Mouse (Mus musculus): ENCODE results near the gene Eya4. TPM values are rescaled to one million over a fixed set of nuclear protein-coding genes. Genes with fewer than 3 reads are reported as not detected.

Gene Eya4
- polyA plus RNA-seq, 1 experiment: 6.9 TPM

DNA sequence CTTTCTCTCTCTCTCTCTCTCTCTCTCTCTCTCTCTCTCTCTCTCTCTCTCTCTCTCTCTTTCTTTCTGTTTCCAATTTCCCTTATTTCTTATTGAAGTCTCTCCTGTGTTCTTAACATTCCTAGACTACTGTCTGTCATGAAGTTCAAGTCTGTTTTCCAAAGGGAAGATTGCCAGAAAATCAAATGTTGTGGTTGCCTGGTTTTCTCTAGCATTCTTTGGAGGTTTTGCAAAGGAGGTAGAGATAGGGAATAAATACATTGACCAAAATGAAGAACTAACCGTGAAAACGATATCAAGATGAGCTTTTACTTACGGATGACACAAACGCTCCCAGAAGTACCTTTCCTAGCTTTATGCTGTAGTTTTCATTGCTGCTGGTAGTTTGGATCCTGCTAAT is 148.0 kb downstream of the Eya4 start:
- H3K9ac ChIP-seq (ENCODE audit: low read depth, poor library complexity, severe bottlenecking): no peak overlapping the region
- H3K9me3 ChIP-seq (replicated peaks; ENCODE audit: control insufficient read depth, insufficient read depth, low read length, poor library complexity, severe bottlenecking): no peaks in the 10 kb centered on the region
- no peak overlapping the region for H3K27ac ChIP-seq (ENCODE audit: insufficient read depth, low read length)
- no peaks in the 10 kb centered on the region for H3K27me3 ChIP-seq (ENCODE audit: control insufficient read depth, insufficient read depth, low read length, poor library complexity, severe bottlenecking)
- no peak for TF ChIP-seq POLR2A (IDR thresholded peaks at IDR 0.05; ENCODE audit: insufficient read depth, low read length)
- TF ChIP-seq CTCF (IDR thresholded peaks at IDR 0.05; ENCODE audit: low read depth, low read length): no peak
- no peak for TF ChIP-seq EP300 (IDR thresholded peaks at IDR 0.05; ENCODE audit: insufficient read depth, low read depth, low read length)
- H3K4me1 ChIP-seq (ENCODE audit: control insufficient read depth, insufficient read depth, low read length): no peaks in the 10 kb centered on the region
- H3K36me3 ChIP-seq (ENCODE audit: control insufficient read depth, insufficient read depth, low read length, poor library complexity, severe bottlenecking): no peaks in the 10 kb centered on the region
- no peak overlapping the region for H3K4me3 ChIP-seq (ENCODE audit: low read depth, low read length)

DNA sequence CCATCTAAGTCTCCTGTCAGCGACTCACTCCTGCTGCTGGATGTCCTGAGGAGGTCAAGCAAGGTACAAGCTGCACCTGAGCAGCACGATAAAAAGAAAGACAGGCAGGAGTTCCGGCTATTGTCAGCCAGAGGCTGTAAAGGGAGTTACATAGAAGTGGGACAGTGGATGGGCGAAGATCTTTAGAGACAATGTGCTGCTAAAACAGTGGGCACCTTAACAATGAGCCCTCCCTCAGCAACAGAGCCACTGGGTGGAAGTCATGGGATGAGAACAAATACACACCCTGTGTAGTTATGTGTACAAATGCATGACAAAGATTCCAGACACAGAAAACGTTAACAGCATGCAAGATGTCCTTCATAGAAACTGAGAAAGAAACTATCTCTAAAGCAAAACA is 152.3 kb downstream of the Eya4 start:
- TF ChIP-seq EP300 (IDR thresholded peaks at IDR 0.05; ENCODE audit: insufficient read depth, low read depth, low read length) (no peak), CTCF (IDR thresholded peaks at IDR 0.05; ENCODE audit: low read depth, low read length) (no peak), POLR2A (IDR thresholded peaks at IDR 0.05; ENCODE audit: insufficient read depth, low read length) (no peak)
- Histone ChIP-seq H3K9me3 (replicated peaks; ENCODE audit: control insufficient read depth, insufficient read depth, low read length, poor library complexity, severe bottlenecking) (no peaks in the 10 kb centered on the region), H3K4me3 (ENCODE audit: low read depth, low read length) (no peak overlapping the region)

DNA sequence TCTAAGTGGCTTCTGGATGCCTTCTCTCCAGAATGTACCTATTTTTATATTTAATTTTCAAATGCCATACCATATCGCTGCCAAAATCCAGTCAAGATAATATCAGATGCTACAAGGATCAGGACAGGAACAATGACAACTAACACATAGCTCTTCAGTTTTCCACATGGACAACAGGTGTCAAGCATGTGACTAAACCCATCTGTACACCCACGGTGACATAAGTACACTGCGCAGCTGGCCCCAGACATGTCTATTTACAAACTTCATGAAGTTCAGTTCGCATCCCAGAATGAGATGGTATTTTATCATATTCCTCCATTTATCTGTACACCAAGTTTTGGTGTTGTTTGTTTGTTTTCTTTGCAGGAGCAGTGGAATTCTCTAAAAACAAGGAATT is 154.2 kb downstream of the Eya4 start:
- no peaks in the 10 kb centered on the region for H3K36me3 ChIP-seq (ENCODE audit: control insufficient read depth, insufficient read depth, low read length, poor library complexity, severe bottlenecking)
- TF ChIP-seq EP300 (IDR thresholded peaks at IDR 0.05; ENCODE audit: insufficient read depth, low read depth, low read length): no peak
- TF ChIP-seq POLR2A (IDR thresholded peaks at IDR 0.05; ENCODE audit: insufficient read depth, low read length): no peak
- TF ChIP-seq CTCF (IDR thresholded peaks at IDR 0.05; ENCODE audit: low read depth, low read length): no peak
- H3K27ac ChIP-seq (ENCODE audit: insufficient read depth, low read length): no peak overlapping the region
- no peaks in the 10 kb centered on the region for H3K9me3 ChIP-seq (replicated peaks; ENCODE audit: control insufficient read depth, insufficient read depth, low read length, poor library complexity, severe bottlenecking)
- H3K4me3 ChIP-seq (ENCODE audit: low read depth, low read length): no peak overlapping the region
- no peak overlapping the region for H3K9ac ChIP-seq (ENCODE audit: low read depth, poor library complexity, severe bottlenecking)
- H3K4me1 ChIP-seq (ENCODE audit: control insufficient read depth, insufficient read depth, low read length): no peaks in the 10 kb centered on the region
- no peaks in the 10 kb centered on the region; the same call in 1 of the 2 replicates for H3K27me3 ChIP-seq (ENCODE audit: control insufficient read depth, insufficient read depth, low read length, poor library complexity, severe bottlenecking)

More for the DNA sequence above, 152.3 kb downstream of the Eya4 start:
- Histone ChIP-seq H3K36me3 (ENCODE audit: control insufficient read depth, insufficient read depth, low read length, poor library complexity, severe bottlenecking) (no peaks in the 10 kb centered on the region), H3K27me3 (ENCODE audit: control insufficient read depth, insufficient read depth, low read length, poor library complexity, severe bottlenecking) (no peaks in the 10 kb centered on the region), H3K27ac (ENCODE audit: insufficient read depth, low read length) (no peak overlapping the region), H3K9ac (ENCODE audit: low read depth, poor library complexity, severe bottlenecking) (no peak overlapping the region), H3K4me1 (ENCODE audit: control insufficient read depth, insufficient read depth, low read length) (no peaks in the 10 kb centered on the region)

DNA sequence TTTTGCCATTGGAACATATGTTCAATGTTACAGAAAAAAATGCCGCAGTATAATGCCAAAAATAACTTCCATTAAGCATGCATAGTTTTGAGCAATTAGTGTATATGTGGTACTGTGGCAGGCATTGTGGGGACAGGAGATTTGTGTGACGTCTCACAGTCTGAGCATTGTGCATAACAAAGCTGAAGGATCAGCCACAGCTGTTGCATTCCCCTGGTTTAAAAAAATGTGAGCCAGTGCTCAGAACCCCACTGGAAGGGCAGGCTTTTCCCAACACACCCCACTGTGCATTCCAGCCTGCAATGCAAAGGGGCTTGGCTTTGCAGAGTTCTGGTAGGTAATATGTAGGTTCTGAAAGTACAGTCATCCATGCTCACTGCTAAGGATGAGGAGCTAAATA is 155.2 kb downstream of the Eya4 start:
- no peak overlapping the region for H3K9ac ChIP-seq (ENCODE audit: low read depth, poor library complexity, severe bottlenecking)
- H3K27ac ChIP-seq (ENCODE audit: insufficient read depth, low read length): no peak overlapping the region
- H3K4me3 ChIP-seq (ENCODE audit: low read depth, low read length): no peak overlapping the region
- H3K9me3 ChIP-seq (replicated peaks; ENCODE audit: control insufficient read depth, insufficient read depth, low read length, poor library complexity, severe bottlenecking): no peaks in the 10 kb centered on the region
- no peaks in the 10 kb centered on the region for H3K36me3 ChIP-seq (ENCODE audit: control insufficient read depth, insufficient read depth, low read length, poor library complexity, severe bottlenecking)
- TF ChIP-seq POLR2A (IDR thresholded peaks at IDR 0.05; ENCODE audit: insufficient read depth, low read length) (no peak), EP300 (IDR thresholded peaks at IDR 0.05; ENCODE audit: insufficient read depth, low read depth, low read length) (0 out of 2 replicates have a peak, but pooled peaks have one; percentile 63)
- no peaks in the 10 kb centered on the region for H3K4me1 ChIP-seq (ENCODE audit: control insufficient read depth, insufficient read depth, low read length)
- H3K27me3 ChIP-seq (ENCODE audit: control insufficient read depth, insufficient read depth, low read length, poor library complexity, severe bottlenecking): no peaks in the 10 kb centered on the region; the same call in 1 of the 2 replicates

DNA sequence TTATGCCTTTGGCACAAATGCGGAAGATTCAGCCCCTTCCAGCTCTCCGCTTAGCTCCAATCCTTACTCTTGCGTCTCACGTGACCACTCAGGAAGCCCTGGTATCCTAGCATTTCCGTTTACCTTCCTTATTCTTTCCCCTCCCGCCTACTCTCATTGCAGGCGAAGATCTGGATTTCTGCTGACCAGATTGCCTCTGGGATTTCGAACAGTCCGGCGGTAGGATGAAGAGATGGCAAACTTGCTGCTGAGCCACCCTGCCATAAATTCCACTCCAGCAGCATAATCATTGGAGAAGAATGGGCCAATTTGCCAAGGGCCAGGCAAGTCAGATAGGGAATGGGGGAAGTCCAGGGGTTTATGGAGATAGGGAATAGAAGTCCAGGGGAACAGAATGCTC is 160.8 kb downstream of the Eya4 start:
- H3K27ac ChIP-seq (ENCODE audit: insufficient read depth, low read length): no peak overlapping the region
- no peaks in the 10 kb centered on the region for H3K4me1 ChIP-seq (ENCODE audit: control insufficient read depth, insufficient read depth, low read length)
- H3K4me3 ChIP-seq (ENCODE audit: low read depth, low read length): no peak overlapping the region
- H3K9ac ChIP-seq (ENCODE audit: low read depth, poor library complexity, severe bottlenecking): no peak overlapping the region
- H3K36me3 ChIP-seq (ENCODE audit: control insufficient read depth, insufficient read depth, low read length, poor library complexity, severe bottlenecking): no peaks in the 10 kb centered on the region
- TF ChIP-seq CTCF (IDR thresholded peaks at IDR 0.05; ENCODE audit: low read depth, low read length): no peak
- TF ChIP-seq EP300 (IDR thresholded peaks at IDR 0.05; ENCODE audit: insufficient read depth, low read depth, low read length): no peak
- no peak for TF ChIP-seq POLR2A (IDR thresholded peaks at IDR 0.05; ENCODE audit: insufficient read depth, low read length)
- H3K27me3 ChIP-seq (ENCODE audit: control insufficient read depth, insufficient read depth, low read length, poor library complexity, severe bottlenecking): no peaks in the 10 kb centered on the region; the same call in 1 of the 2 replicates
- H3K9me3 ChIP-seq (replicated peaks; ENCODE audit: control insufficient read depth, insufficient read depth, low read length, poor library complexity, severe bottlenecking): no peaks in the 10 kb centered on the region

DNA sequence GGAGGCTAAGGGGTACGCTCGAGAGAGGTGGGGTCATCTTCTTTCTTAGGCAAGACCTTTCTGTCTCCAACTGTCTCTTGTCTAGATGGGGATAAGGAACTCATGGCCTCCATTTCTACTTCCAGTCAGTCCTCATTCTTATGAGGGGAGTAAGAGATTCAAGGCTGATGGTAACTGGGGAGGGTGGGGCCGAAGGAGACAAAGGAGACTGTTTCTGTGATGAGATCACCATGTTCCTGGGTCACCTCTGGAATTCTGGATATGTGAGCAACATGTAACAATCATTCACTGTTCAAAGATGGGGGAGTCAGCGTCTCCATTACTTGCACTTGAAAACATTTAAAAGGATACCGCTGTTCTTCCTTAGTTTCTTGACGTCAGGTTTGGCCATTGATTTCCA is 165.2 kb downstream of the Eya4 start:
- Histone ChIP-seq H3K9ac (ENCODE audit: low read depth, poor library complexity, severe bottlenecking) (no peak overlapping the region), H3K36me3 (ENCODE audit: control insufficient read depth, insufficient read depth, low read length, poor library complexity, severe bottlenecking) (no peaks in the 10 kb centered on the region)
- no peak for TF ChIP-seq EP300 (IDR thresholded peaks at IDR 0.05; ENCODE audit: insufficient read depth, low read depth, low read length)

More for the DNA sequence above, 165.2 kb downstream of the Eya4 start:
- H3K4me3 ChIP-seq (ENCODE audit: low read depth, low read length): no peak overlapping the region
- no peaks in the 10 kb centered on the region for H3K27me3 ChIP-seq (ENCODE audit: control insufficient read depth, insufficient read depth, low read length, poor library complexity, severe bottlenecking)
- H3K4me1 ChIP-seq (ENCODE audit: control insufficient read depth, insufficient read depth, low read length): no peaks in the 10 kb centered on the region
- no peak overlapping the region for H3K27ac ChIP-seq (ENCODE audit: insufficient read depth, low read length)
- H3K9me3 ChIP-seq (replicated peaks; ENCODE audit: control insufficient read depth, insufficient read depth, low read length, poor library complexity, severe bottlenecking): no peaks in the 10 kb centered on the region

All from ES-Bruce4 (cell line).